Comparison of ENCODE assay signal across 26 mouse cellular contexts in genomic region chr12:96763621-96764020, GRCm38 (mm10).
DNase-seq lines count a peak whose midpoint lies in the region; ATAC-seq lines count a peak whose summit lies in the region.
"Had no signal": no experiment of that assay in that cellular context is flagged by ENCODE, and none has a peak within 500 bp of the region (broad histone marks: within the 10 kb centered on the region; RNA-seq: fewer than 3 reads in every experiment).

No protein-coding gene starts in this region.

- 0 out of 2 replicates have a peak, but pooled peaks cover 4% of the 10 kb centered on the region for H3K4me1 ChIP-seq in heart, embryonic 12.5 days (replicated peaks)
- H3K4me1 ChIP-seq in kidney, embryonic 16.5 days (ENCODE audit: insufficient read depth, low read length): no peaks in the 10 kb centered on the region
- H3K4me1 ChIP-seq: heart, embryonic 15.5 days; hindbrain, embryonic 12.5 days; hindbrain, embryonic 15.5 days had no signal

- peak overlapping the region; percentile 27; the same call in 1 of the 2 replicates for H3K27ac ChIP-seq in heart, embryonic 12.5 days (ENCODE audit: poor library complexity, severe bottlenecking)
- peak overlapping the region; percentile 77 for H3K27ac ChIP-seq in kidney, embryonic 16.5 days (ENCODE audit: low read length)
- H3K27ac ChIP-seq: forebrain, embryonic 10.5 days; forebrain, embryonic 13.5 days; heart, embryonic 15.5 days; hindbrain, embryonic 12.5 days; hindbrain, embryonic 15.5 days had no signal

- H3K36me3 ChIP-seq in heart, embryonic 12.5 days: no peaks in the 10 kb centered on the region
- no peaks in the 10 kb centered on the region for H3K36me3 ChIP-seq in kidney, embryonic 16.5 days (ENCODE audit: insufficient read depth, low read length)
- H3K36me3 ChIP-seq: forebrain, embryonic 10.5 days; heart, embryonic 15.5 days; hindbrain, embryonic 12.5 days; hindbrain, embryonic 15.5 days had no signal

- H3K9me3 ChIP-seq in heart, embryonic 12.5 days (replicated peaks): no peaks in the 10 kb centered on the region
- no peaks in the 10 kb centered on the region for H3K9me3 ChIP-seq in kidney, embryonic 16.5 days (ENCODE audit: low read length)
- H3K9me3 ChIP-seq: forebrain, embryonic 10.5 days; forebrain, embryonic 13.5 days; heart, embryonic 15.5 days; hindbrain, embryonic 12.5 days; hindbrain, embryonic 15.5 days had no signal

- no peak overlapping the region for H3K4me3 ChIP-seq in heart, embryonic 12.5 days
- no peak overlapping the region for H3K4me3 ChIP-seq in kidney, embryonic 16.5 days (ENCODE audit: low read length)
- H3K4me3 ChIP-seq: forebrain, embryonic 10.5 days; forebrain, embryonic 13.5 days; heart, embryonic 15.5 days; hindbrain, embryonic 12.5 days; hindbrain, embryonic 15.5 days had no signal

- no peak overlapping the region for H3K4me2 ChIP-seq in heart, embryonic 12.5 days
- H3K4me2 ChIP-seq in kidney, embryonic 16.5 days (replicated peaks; ENCODE audit: low read depth, low read length): no peak overlapping the region
- H3K4me2 ChIP-seq: forebrain, embryonic 13.5 days; heart, embryonic 11.5 days; heart, embryonic 15.5 days; hindbrain, embryonic 12.5 days; hindbrain, embryonic 15.5 days had no signal

- intact Hi-C loops in heart, postnatal 25 days (cut with DNase I): no loop called here

- no peak for DNase-seq in heart, postnatal 25 days (ENCODE audit: low spot score)
- DNase-seq in kidney, adult 8-10 months: no peak
- DNase-seq in 416B (ENCODE audit: low read depth): peak; percentile 2
- DNase-seq in thymus, postnatal 25 days: no peak
- DNase-seq: adrenal gland, adult 8-10 months; adrenal gland, postnatal 25 days; cerebellum, adult 18-20 months; cerebellum, adult 9-10 months; cerebellum, postnatal 14 days; gastrocnemius, postnatal 10 days; gastrocnemius, postnatal 36 days; heart, adult 11 months; heart, postnatal 10 days; heart, postnatal 4 days had no signal

- WGBS in heart, embryonic 12.5 days: 55% methylated on average over 2 of the region's 2 CpGs
- 66% methylated on average over 2 of the region's 2 CpGs for WGBS in kidney, embryonic 16.5 days

- no peaks in the 10 kb centered on the region for H3K27me3 ChIP-seq in heart, embryonic 12.5 days (replicated peaks)
- H3K27me3 ChIP-seq in kidney, embryonic 16.5 days (ENCODE audit: insufficient read depth, low read length): no peaks in the 10 kb centered on the region
- H3K27me3 ChIP-seq: forebrain, embryonic 13.5 days; heart, embryonic 15.5 days; hindbrain, embryonic 12.5 days; hindbrain, embryonic 15.5 days had no signal

- no peak overlapping the region for H3K9ac ChIP-seq in heart, embryonic 12.5 days
- no peak overlapping the region for H3K9ac ChIP-seq in kidney, embryonic 16.5 days (replicated peaks; ENCODE audit: low read length)
- H3K9ac ChIP-seq: forebrain, embryonic 13.5 days; heart, embryonic 15.5 days; hindbrain, embryonic 12.5 days; hindbrain, embryonic 15.5 days had no signal

- no peak for ATAC-seq in heart, embryonic 12.5 days (ENCODE audit: insufficient number of reproducible peaks, low FRiP score)
- ATAC-seq in kidney, embryonic 16.5 days (ENCODE audit: low FRiP score, low TSS enrichment): 0 out of 2 replicates have a peak, but pooled peaks have one; percentile 4
- ATAC-seq in granulocyte monocyte progenitor cell, adult 5-6 weeks (replicated peaks; ENCODE audit: poor library complexity, severe bottlenecking): peak; percentile 61; the same call in 1 of the 2 replicates
- ATAC-seq in monocyte, adult 5-6 weeks (replicated peaks; ENCODE audit: insufficient number of reproducible peaks, low FRiP score, low TSS enrichment, poor library complexity, severe bottlenecking): no peak
- ATAC-seq: CD4-positive, CD25-positive, alpha-beta regulatory T cell, adult 4 months; forebrain, embryonic 13.5 days; forebrain, embryonic 16.5 days had no signal

Comparison
In these comparisons a context has a peak if more than half of its experiments do, and no peak if none do; other contexts are left out.
1. ATAC-seq: peak in kidney, embryonic 16.5 days (single experiment) and granulocyte monocyte progenitor cell, adult 5-6 weeks (single experiment); none in heart, embryonic 12.5 days (single experiment) and monocyte, adult 5-6 weeks (single experiment).